Mouse (Mus musculus): ENCODE data around the gene Ahnak2. TPM values are rescaled to one million over a fixed set of nuclear protein-coding genes. Genes with fewer than 3 reads are reported as not detected.

The Ahnak2 gene
- total RNA-seq, 2 experiments from 2014 or later: 15.3 to 16.5 TPM

- no peak for DNase-seq (ENCODE audit: low spot score)
- intact Hi-C loops (cut with DNase I): no loop called here
These were observed 37.5 kb downstream of the Ahnak2 start for GRCm38 (mm10) chr12:112764991-112765390.

- intact Hi-C loops (cut with DNase I): no loop called here
These were observed 38.3 kb downstream of the Ahnak2 start for GRCm38 (mm10) chr12:112764141-112764540.

GRCm38 (mm10) chr12:112763176-112763575, 39.3 kb downstream of the Ahnak2 start:
- no peak for DNase-seq (ENCODE audit: low spot score)

More at GRCm38 (mm10) chr12:112764141-112764540, 38.3 kb downstream of the Ahnak2 start:
- no peak for DNase-seq (ENCODE audit: low spot score)

GRCm38 (mm10) chr12:112762018-112762417, 40.4 kb downstream of the Ahnak2 start:
- DNase-seq (ENCODE audit: low spot score): peak; percentile 17
- intact Hi-C loops (cut with DNase I): no loop called here

More at GRCm38 (mm10) chr12:112763176-112763575, 39.3 kb downstream of the Ahnak2 start:
- intact Hi-C loops (cut with DNase I): no loop called here

GRCm38 (mm10) chr12:112761411-112761810, 41.0 kb downstream of the Ahnak2 start:
- intact Hi-C loops (cut with DNase I): no loop called here
- no peak for DNase-seq (ENCODE audit: low spot score)

- intact Hi-C loops (cut with DNase I): no loop called here
- peak; percentile 10 for DNase-seq (ENCODE audit: low spot score)
These were observed 42.1 kb downstream of the Ahnak2 start, which contains the start of gene Pld4 for GRCm38 (mm10) chr12:112760154-112760926. Gene Pld4 (plus strand): TSS chr12:112760655.

- intact Hi-C loops (cut with DNase I): no loop called here
- no peak for DNase-seq (ENCODE audit: low spot score)
These were observed 43.0 kb downstream of the Ahnak2 start for GRCm38 (mm10) chr12:112759471-112759870.

GRCm38 (mm10) chr12:112757896-112758295, 44.6 kb downstream of the Ahnak2 start:
- no peak for DNase-seq (ENCODE audit: low spot score)
- intact Hi-C loops (cut with DNase I): no loop called here

GRCm38 (mm10) chr12:112755900-112756299, 46.6 kb downstream of the Ahnak2 start:
- intact Hi-C loops (cut with DNase I): no loop called here
- no peak for DNase-seq (ENCODE audit: low spot score)

- no peak for DNase-seq (ENCODE audit: low spot score)
These were observed 50.1 kb downstream of the Ahnak2 start for GRCm38 (mm10) chr12:112752399-112752798.

GRCm38 (mm10) chr12:112750976-112751375, 51.5 kb downstream of the Ahnak2 start:
- intact Hi-C loops (cut with DNase I): no loop called here
- DNase-seq (ENCODE audit: low spot score): no peak

More at GRCm38 (mm10) chr12:112752399-112752798, 50.1 kb downstream of the Ahnak2 start:
- intact Hi-C loops (cut with DNase I): no loop called here

GRCm38 (mm10) chr12:112747606-112747970, 54.9 kb downstream of the Ahnak2 start:
- intact Hi-C loops (cut with DNase I): no loop called here
- DNase-seq (ENCODE audit: low spot score): no peak

- intact Hi-C loops (cut with DNase I): loop anchor here (1.0 kb wide), 1 partner anchor 96 kb away; no protein-coding TSS in a partner anchor
These were observed 55.5 kb downstream of the Ahnak2 start for GRCm38 (mm10) chr12:112746808-112747605.

GRCm38 (mm10) chr12:112746461-112746807, 56.0 kb downstream of the Ahnak2 start:
- no peak for DNase-seq (ENCODE audit: low spot score)
- intact Hi-C loops (cut with DNase I): loop anchor here (1.0 kb wide), 1 partner anchor 97 kb away; no protein-coding TSS in a partner anchor

More at GRCm38 (mm10) chr12:112746808-112747605, 55.5 kb downstream of the Ahnak2 start:
- no peak for DNase-seq (ENCODE audit: low spot score)

GRCm38 (mm10) chr12:112745716-112746115, 56.7 kb downstream of the Ahnak2 start:
- no peak for DNase-seq (ENCODE audit: low spot score)
- intact Hi-C loops (cut with DNase I): loop anchor here (1.0 kb wide), 1 partner anchor 98 kb away; no protein-coding TSS in a partner anchor

GRCm38 (mm10) chr12:112744891-112745580, 57.4 kb downstream of the Ahnak2 start:
- intact Hi-C loops (cut with DNase I): no loop called here
- DNase-seq (ENCODE audit: low spot score): no peak

- intact Hi-C loops (cut with DNase I): no loop called here
These were observed 58.2 kb downstream of the Ahnak2 start for GRCm38 (mm10) chr12:112744211-112744610.

GRCm38 (mm10) chr12:112743168-112743975, 59.1 kb downstream of the Ahnak2 start:
- intact Hi-C loops (cut with DNase I): no loop called here
- DNase-seq (ENCODE audit: low spot score): peak; percentile 66

More at GRCm38 (mm10) chr12:112744211-112744610, 58.2 kb downstream of the Ahnak2 start:
- DNase-seq (ENCODE audit: low spot score): no peak

- intact Hi-C loops (cut with DNase I): no loop called here
- peak; percentile 36 for DNase-seq (ENCODE audit: low spot score)
These were observed 59.7 kb downstream of the Ahnak2 start for GRCm38 (mm10) chr12:112742768-112743167.
